Mouse (Mus musculus) heart, postnatal 25 days (tissue): ENCODE measurements around the gene Erf. TPM values are rescaled to one million over a fixed set of nuclear protein-coding genes. Genes with fewer than 3 reads are reported as not detected.
A peak's percentile ranks its signal among the peaks of the same experiment; 100 is the strongest.
"Not testable (repeated sequence)": the region's sequence is repeated elsewhere in the genome, so short reads cannot be mapped to it uniquely, and the experiment has no call there.

Experiments
- DNase-seq: peaks from one replicate; pipeline ENCODE4 v3.0.0; 2022; ENCODE audit warnings: low spot score
- intact Hi-C: fragments of 180-260 bp; cut with DNase I; formaldehyde crosslinking; loops from one replicate; pipeline ENCODE4 v1.15.1; 2025
- total RNA-seq, 2 experiments: library from RNA; stranded (reverse); gene quantifications; 2 replicates each; pipeline ENCODE4 v1.2.3; 2021

The Erf gene
- total RNA-seq, 2 experiments from 2014 or later = 19.2 to 29.6 TPM

DNA sequence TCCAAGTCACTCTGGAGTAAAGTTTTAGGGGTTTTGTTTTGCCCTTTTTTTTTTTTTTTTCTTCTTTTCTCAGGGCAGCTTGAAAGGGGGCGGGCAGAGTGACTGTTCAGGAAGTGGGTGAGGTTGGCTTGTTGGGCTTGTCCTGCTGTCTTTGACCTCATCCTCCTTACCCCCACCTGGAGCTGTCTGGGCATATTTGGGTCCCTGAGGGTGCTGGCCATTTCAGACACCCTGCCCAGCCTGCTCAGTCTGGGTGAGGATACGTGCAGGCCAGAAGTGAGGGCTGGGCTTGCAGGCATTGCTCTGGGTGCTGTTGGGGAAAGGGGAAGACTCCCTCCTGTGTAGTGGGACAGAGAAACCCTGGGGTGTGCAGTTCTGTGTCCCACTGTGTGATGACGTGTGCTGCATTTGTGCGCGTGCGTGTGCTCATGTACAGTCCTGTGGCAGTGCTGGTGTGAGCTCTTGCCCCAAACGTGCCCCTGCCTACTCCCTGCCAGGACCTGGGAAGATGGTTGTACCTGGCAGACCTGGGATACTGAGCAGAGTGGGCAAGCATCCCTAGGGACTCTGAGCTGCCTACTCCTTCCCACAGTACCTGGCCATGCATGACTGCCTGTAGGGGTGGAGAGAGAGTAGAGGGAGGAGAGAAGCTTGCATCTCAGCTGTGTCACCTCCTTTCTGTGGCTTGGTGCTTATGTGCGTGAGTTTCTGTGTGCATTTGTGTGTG is 19.1 kb upstream of the Erf start:
- intact Hi-C loops = no loop called here
- DNase-seq = no peak

GRCm38 (mm10) chr7:25269029-25269428 is 18.5 kb upstream of the Erf start:
- intact Hi-C loops = no loop called here
- no peak for DNase-seq

GRCm38 (mm10) chr7:25268588-25268987 is 18.0 kb upstream of the Erf start:
- DNase-seq = no peak
- intact Hi-C loops = no loop called here

GRCm38 (mm10) chr7:25267751-25268463 is 17.3 kb upstream of the Erf start:
- intact Hi-C loops = loop anchor here (2.0 kb wide), 1 partner anchor 15 kb away; no protein-coding TSS in a partner anchor

GRCm38 (mm10) chr7:25267301-25267750 is 16.8 kb upstream of the Erf start, which contains the start of gene Cic:
Gene Cic, plus strand, starts transcription at chr7:25267704.
- DNase-seq = peak; percentile 99
- intact Hi-C loops = loop anchor here (2.0 kb wide), 1 partner anchor 15 kb away; no protein-coding TSS in a partner anchor

More at GRCm38 (mm10) chr7:25267751-25268463, 17.3 kb upstream of the Erf start:
- peak; percentile 100 for DNase-seq

DNA sequence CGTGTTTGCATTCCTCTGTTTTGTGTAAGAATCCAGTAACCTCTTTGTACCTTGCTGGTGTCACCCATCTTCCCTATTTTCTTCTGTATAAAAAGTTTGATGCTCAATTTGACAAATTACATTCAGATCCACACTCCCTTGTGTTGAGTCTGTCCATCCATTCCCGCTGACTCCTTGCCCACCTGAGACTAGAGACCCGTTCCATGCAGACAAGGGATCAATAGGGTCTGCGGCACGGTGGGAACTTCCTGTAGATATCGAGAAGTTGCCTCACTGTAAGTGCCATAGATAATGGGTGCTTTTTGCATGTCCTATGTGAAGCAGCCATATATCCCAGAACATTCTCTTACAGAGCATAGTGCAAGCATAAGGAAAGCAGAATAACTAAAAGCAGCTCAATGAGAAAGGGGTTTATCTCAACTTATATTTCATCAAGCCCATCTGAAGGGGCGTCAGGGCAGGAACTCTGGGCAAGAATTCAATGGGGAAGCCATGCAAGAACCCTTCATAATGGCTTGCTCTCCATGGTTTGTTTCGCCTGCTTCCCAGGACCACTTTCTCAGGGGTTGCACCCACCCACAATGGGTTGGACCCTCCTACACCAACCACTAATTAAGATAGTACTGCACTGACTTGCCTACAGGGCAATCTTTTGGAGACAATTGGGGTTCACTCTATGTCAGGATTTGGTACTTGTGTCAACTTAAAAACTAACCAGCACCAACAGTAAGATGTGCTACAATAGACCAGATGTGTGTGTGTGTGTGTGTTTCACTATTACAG is 15.8 kb upstream of the Erf start:
- DNase-seq = no peak
- intact Hi-C loops = loop anchor here (2.0 kb wide), 1 partner anchor 14 kb away; no protein-coding TSS in a partner anchor

- intact Hi-C loops = loop anchor here (2.0 kb wide), 1 partner anchor 13 kb away; no protein-coding TSS in a partner anchor
- not testable (repeated sequence) for DNase-seq
Observed at GRCm38 (mm10) chr7:25265743-25266142, 15.2 kb upstream of the Erf start.

GRCm38 (mm10) chr7:25263968-25264870 is 13.7 kb upstream of the Erf start:
- intact Hi-C loops = no loop called here
- no peak for DNase-seq

DNA sequence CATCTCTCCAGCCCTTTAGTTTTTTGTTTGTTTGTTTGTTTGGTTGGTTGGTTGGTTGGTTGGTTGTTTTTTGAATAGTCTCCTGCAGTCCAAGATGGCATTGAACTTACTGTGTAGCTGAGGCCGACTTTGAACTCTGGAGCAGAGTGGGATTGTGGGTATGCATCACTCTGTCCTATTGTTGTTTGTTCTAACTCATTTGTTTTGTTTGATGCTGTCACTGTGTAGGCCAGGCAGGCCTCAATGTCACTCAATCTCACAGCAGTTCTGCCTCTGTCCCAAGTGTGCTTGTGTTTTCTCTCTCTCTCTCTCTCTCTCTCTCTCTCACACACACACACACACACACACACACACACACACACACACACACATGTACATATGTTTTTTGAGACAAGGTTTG is 11.3 kb upstream of the Erf start:
- intact Hi-C loops = no loop called here
- no peak for DNase-seq

- DNase-seq = no peak
- intact Hi-C loops = loop anchor here (2.0 kb wide), 1 partner anchor 15 kb away; the partner anchor contains the start of gene Cic
Observed at GRCm38 (mm10) chr7:25251822-25252221, 1.3 kb upstream of the Erf start.

GRCm38 (mm10) chr7:25251071-25251791 is 670 bp upstream of the Erf start:
- intact Hi-C loops = no loop called here
- DNase-seq = peak; percentile 72

DNA sequence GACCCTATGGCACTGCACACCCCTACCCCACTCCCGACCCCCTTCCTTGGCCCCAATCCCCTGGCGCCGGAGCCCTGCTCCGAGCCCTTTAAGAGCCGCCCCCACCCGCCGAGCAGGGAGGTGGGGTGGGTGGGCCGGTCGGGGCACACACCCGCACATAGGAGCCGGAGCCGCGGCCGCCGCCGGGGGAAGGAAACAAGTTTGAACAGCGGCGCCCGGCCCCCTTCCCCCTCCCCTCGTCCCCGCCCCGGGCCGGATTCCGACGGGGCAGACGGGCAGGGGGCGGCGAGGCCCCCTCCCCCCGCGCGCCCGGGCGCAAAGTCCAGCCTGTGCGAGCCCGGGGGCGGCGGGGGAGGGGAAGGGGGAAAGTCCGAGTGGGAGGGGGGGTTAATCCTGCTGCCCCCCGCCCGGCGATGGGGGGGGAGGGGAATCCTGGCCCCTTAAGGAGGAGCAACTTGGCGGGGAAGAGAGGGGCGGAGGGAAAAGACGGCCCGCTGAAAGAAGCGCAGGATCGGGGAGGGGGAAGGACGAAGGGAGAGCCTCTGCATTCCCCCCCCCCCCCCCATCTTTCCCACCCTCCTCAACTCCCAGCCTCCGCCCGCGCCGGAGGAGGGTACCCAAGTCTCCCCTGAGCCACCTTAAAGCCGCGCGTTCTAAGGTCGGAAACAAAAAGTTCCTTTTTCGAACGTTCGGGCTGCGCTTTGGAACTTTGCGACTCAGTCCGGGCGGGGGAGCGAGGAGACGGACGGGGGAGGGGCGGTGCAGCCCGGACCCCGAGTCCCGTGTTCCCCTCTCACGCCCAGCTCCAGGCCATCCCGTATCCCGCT is 1.0 kb downstream of the Erf start:
- intact Hi-C loops = loop anchor here (1.0 to 2.0 kb wide), 2 partner anchors 10 to 29 kb away; no protein-coding TSS in a partner anchor
- peak; percentile 75 for DNase-seq

GRCm38 (mm10) chr7:25248846-25249313 is 1.7 kb downstream of the Erf start:
- intact Hi-C loops = loop anchor here (1.0 to 2.0 kb wide), 2 partner anchors 10 to 30 kb away; no protein-coding TSS in a partner anchor
- no peak for DNase-seq

GRCm38 (mm10) chr7:25248018-25248647 is 2.4 kb downstream of the Erf start:
- intact Hi-C loops = loop anchor here (2.0 kb wide), 1 partner anchor 31 kb away; no protein-coding TSS in a partner anchor
- no peak for DNase-seq

- intact Hi-C loops = no loop called here
- no peak for DNase-seq
Observed at GRCm38 (mm10) chr7:25247498-25247897, 3.1 kb downstream of the Erf start.

GRCm38 (mm10) chr7:25246759-25247137 is 3.8 kb downstream of the Erf start:
- no peak for DNase-seq
- intact Hi-C loops = no loop called here
